In the genomic region with DNA sequence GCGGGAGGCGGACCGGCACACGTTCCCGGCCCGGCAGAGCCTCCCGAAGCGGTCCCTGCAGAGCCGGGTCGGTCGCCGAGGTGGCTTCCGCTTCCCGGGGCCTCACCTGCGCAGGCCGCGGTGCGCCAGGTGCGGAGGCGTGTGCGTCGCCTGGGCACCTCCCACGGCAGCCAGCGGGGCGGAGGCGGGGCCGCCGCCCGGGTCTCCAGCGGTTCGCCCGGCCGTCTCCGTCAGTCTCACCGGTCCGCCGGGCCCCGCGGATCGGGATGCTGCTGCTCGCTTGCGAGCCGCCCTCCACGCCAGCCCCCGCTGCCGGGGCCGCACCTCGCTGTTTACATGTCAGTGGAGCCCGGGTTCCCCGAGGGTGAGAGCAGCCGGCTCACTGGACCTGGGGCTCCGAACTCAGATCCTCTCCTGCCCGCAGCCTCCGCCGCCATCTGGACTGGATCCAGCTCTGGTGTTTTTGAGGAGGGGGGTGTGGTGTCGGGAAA, we compare ENCODE assay signal across 8 mouse cellular contexts. TPM values are rescaled to one million over a fixed set of nuclear protein-coding genes. Genes with fewer than 3 reads are reported as not detected.
DNase-seq lines count a peak whose midpoint lies in the region; ATAC-seq lines count a peak whose summit lies in the region.

No protein-coding gene starts in this region.

- WGBS in limb, embryonic 12.5 days = 1% methylated on average over 45 of the region's 56 CpGs
- under 1% methylated on average over 48 of the region's 56 CpGs for WGBS in midbrain, embryonic 13.5 days
- WGBS in stomach, embryonic 16.5 days = under 1% methylated on average over 54 of the region's 56 CpGs

- DNase-seq in right cerebral cortex, adult 2 months (ENCODE audit: low spot score in 2 of 2) = peak; percentile 36 to 45
- DNase-seq in right cerebral cortex, adult 18-20 months = no peak
- DNase-seq in cerebellum, postnatal 14 days = peak; percentile 76 to 83
- peak; percentile 32 for DNase-seq in gastrocnemius, adult 18-20 months (ENCODE audit: low spot score)

- H3K4me1 ChIP-seq in limb, embryonic 12.5 days (replicated peaks) = peaks cover 54% of the 10 kb centered on the region
- peaks cover 61% of the 10 kb centered on the region for H3K4me1 ChIP-seq in midbrain, embryonic 13.5 days (replicated peaks)
- H3K4me1 ChIP-seq in stomach, embryonic 16.5 days (ENCODE audit: control insufficient read depth, insufficient read depth, low read length) = peaks cover 45% of the 10 kb centered on the region

- no peaks in the 10 kb centered on the region for H3K36me3 ChIP-seq in limb, embryonic 12.5 days
- H3K36me3 ChIP-seq in midbrain, embryonic 13.5 days = no peaks in the 10 kb centered on the region
- no peaks in the 10 kb centered on the region for H3K36me3 ChIP-seq in stomach, embryonic 16.5 days (ENCODE audit: control insufficient read depth, insufficient read depth, low read length)

- H3K9me3 ChIP-seq in limb, embryonic 12.5 days = no peaks in the 10 kb centered on the region
- no peaks in the 10 kb centered on the region for H3K9me3 ChIP-seq in midbrain, embryonic 13.5 days
- no peaks in the 10 kb centered on the region for H3K9me3 ChIP-seq in stomach, embryonic 16.5 days (replicated peaks; ENCODE audit: control insufficient read depth, low read length)

- peak overlapping the region; percentile 93 for H3K9ac ChIP-seq in limb, embryonic 12.5 days (replicated peaks)
- H3K9ac ChIP-seq in midbrain, embryonic 13.5 days (replicated peaks) = peak overlapping the region; percentile 98
- H3K9ac ChIP-seq in stomach, embryonic 16.5 days (ENCODE audit: low read length) = peak overlapping the region; percentile 91

- no peaks in the 10 kb centered on the region for H3K27me3 ChIP-seq in limb, embryonic 12.5 days
- no peaks in the 10 kb centered on the region for H3K27me3 ChIP-seq in midbrain, embryonic 13.5 days
- no peaks in the 10 kb centered on the region for H3K27me3 ChIP-seq in stomach, embryonic 16.5 days (ENCODE audit: control insufficient read depth, insufficient read depth, low read length)

- peak overlapping the region; percentile 98 for H3K27ac ChIP-seq in limb, embryonic 12.5 days
- H3K27ac ChIP-seq in midbrain, embryonic 13.5 days = peak overlapping the region; percentile 93
- H3K27ac ChIP-seq in stomach, embryonic 16.5 days (ENCODE audit: low read length) = peak overlapping the region; percentile 97

- H3K4me2 ChIP-seq in limb, embryonic 12.5 days = peak overlapping the region; percentile 88
- peak overlapping the region; percentile 71 for H3K4me2 ChIP-seq in midbrain, embryonic 13.5 days (replicated peaks)
- H3K4me2 ChIP-seq in stomach, embryonic 16.5 days (ENCODE audit: low read depth, low read length) = peak overlapping the region; percentile 89

- peak overlapping the region; percentile 91 for H3K4me3 ChIP-seq in limb, embryonic 12.5 days (replicated peaks)
- H3K4me3 ChIP-seq in midbrain, embryonic 13.5 days (replicated peaks) = peak overlapping the region; percentile 94
- peak overlapping the region; percentile 75 for H3K4me3 ChIP-seq in stomach, embryonic 16.5 days (replicated peaks; ENCODE audit: low read length)

- peak; percentile 69 for ATAC-seq in inflammation-experienced regulatory T-cells, adult 6 months
- no peak; the same call in 1 of the 2 replicates for ATAC-seq in limb, embryonic 12.5 days (ENCODE audit: insufficient number of reproducible peaks, insufficient read depth, low FRiP score, low TSS enrichment, low read depth)
- no peak; the same call in 1 of the 2 replicates for ATAC-seq in midbrain, embryonic 13.5 days
- peak; percentile 79 for ATAC-seq in stomach, embryonic 16.5 days (ENCODE audit: insufficient read depth, low FRiP score)

RNA-seq across cellular contexts. Expression of a gene that starts 0.4 kb away (rescaled TPM):
- 1 to 10 TPM; 2.0 to 2.6 TPM for total RNA-seq in gastrocnemius, adult 18-20 months (2021)
- 10 to 100 TPM; 40.7 to 52.4 (median 50.7) TPM for polyA plus RNA-seq in inflammation-experienced regulatory T-cells, adult 6 months (2017; shearing (Covaris generic))
- polyA plus RNA-seq in limb, embryonic 12.5 days (2016; fragmentation: Nextera tagmentation; extraction: Ambion mirVana) = 12.3 and 16.0 TPM in 2 replicates
- 5.6 and 7.3 TPM in 2 replicates for polyA plus RNA-seq in midbrain, embryonic 13.5 days (2015; fragmentation: Nextera tagmentation; extraction: Ambion mirVana)
- 11.4 and 12.8 TPM in 2 replicates for polyA plus RNA-seq in stomach, embryonic 16.5 days (2015; fragmentation: Nextera tagmentation; extraction: Ambion mirVana)

RNA-seq across cellular contexts. Expression of a gene that starts 35.1 kb away (rescaled TPM):
- 10 to 100 TPM; 11.7 to 12.6 TPM for total RNA-seq in gastrocnemius, adult 18-20 months (2021)
- 100 to 1,000 TPM; 126 to 160 (median 144) TPM for polyA plus RNA-seq in inflammation-experienced regulatory T-cells, adult 6 months (2017; shearing (Covaris generic))
- polyA plus RNA-seq in limb, embryonic 12.5 days (2016; fragmentation: Nextera tagmentation; extraction: Ambion mirVana) = 99.3 and 99.7 TPM in 2 replicates
- 133 and 147 TPM in 2 replicates for polyA plus RNA-seq in midbrain, embryonic 13.5 days (2015; fragmentation: Nextera tagmentation; extraction: Ambion mirVana)
- polyA plus RNA-seq in stomach, embryonic 16.5 days (2015; fragmentation: Nextera tagmentation; extraction: Ambion mirVana) = 104 and 106 TPM in 2 replicates

RNA-seq across cellular contexts. Expression of a gene that starts 39.1 kb away (rescaled TPM):
- total RNA-seq in gastrocnemius, adult 18-20 months (2021) = not detected
- not detected for polyA plus RNA-seq in inflammation-experienced regulatory T-cells, adult 6 months (2017; shearing (Covaris generic))
- 3.9 and 5.4 TPM in 2 replicates for polyA plus RNA-seq in limb, embryonic 12.5 days (2016; fragmentation: Nextera tagmentation; extraction: Ambion mirVana)
- 4.8 TPM in 2 replicates for polyA plus RNA-seq in midbrain, embryonic 13.5 days (2015; fragmentation: Nextera tagmentation; extraction: Ambion mirVana)
- polyA plus RNA-seq in stomach, embryonic 16.5 days (2015; fragmentation: Nextera tagmentation; extraction: Ambion mirVana) = 0.56 and 0.67 TPM in 2 replicates

RNA-seq across cellular contexts. Expression of a gene that starts 39.9 kb away (rescaled TPM):
- not detected for total RNA-seq in gastrocnemius, adult 18-20 months (2021)
- under 1 TPM in 1 of 3 experiments, not detected in 2; 0.31 TPM for polyA plus RNA-seq in inflammation-experienced regulatory T-cells, adult 6 months (2017; shearing (Covaris generic))
- 0.55 TPM in 1 of 2 replicates, not detected in the other for polyA plus RNA-seq in limb, embryonic 12.5 days (2016; fragmentation: Nextera tagmentation; extraction: Ambion mirVana)
- 0.34 and 0.55 TPM in 2 replicates for polyA plus RNA-seq in midbrain, embryonic 13.5 days (2015; fragmentation: Nextera tagmentation; extraction: Ambion mirVana)
- polyA plus RNA-seq in stomach, embryonic 16.5 days (2015; fragmentation: Nextera tagmentation; extraction: Ambion mirVana) = 0.10 and 0.15 TPM in 2 replicates

RNA-seq across cellular contexts. Expression of a gene that starts 51.3 kb away (rescaled TPM):
- 10 to 100 TPM; 13.5 to 19.8 TPM for total RNA-seq in gastrocnemius, adult 18-20 months (2021)
- 10 to 100 TPM; 31.5 to 42.6 (median 33.5) TPM for polyA plus RNA-seq in inflammation-experienced regulatory T-cells, adult 6 months (2017; shearing (Covaris generic))
- 29.8 and 29.9 TPM in 2 replicates for polyA plus RNA-seq in limb, embryonic 12.5 days (2016; fragmentation: Nextera tagmentation; extraction: Ambion mirVana)
- polyA plus RNA-seq in midbrain, embryonic 13.5 days (2015; fragmentation: Nextera tagmentation; extraction: Ambion mirVana) = 15.2 and 16.3 TPM in 2 replicates
- 19.8 and 22.9 TPM in 2 replicates for polyA plus RNA-seq in stomach, embryonic 16.5 days (2015; fragmentation: Nextera tagmentation; extraction: Ambion mirVana)

Comparison
In these comparisons a context has a peak if more than half of its experiments do, and no peak if none do; other contexts are left out.
1. ATAC-seq: peak in inflammation-experienced regulatory T-cells, adult 6 months (single experiment) and stomach, embryonic 16.5 days (single experiment); none in limb, embryonic 12.5 days (single experiment) and midbrain, embryonic 13.5 days (single experiment).
2. Peak in every context shown above with its lines, with median percentiles within 50 percentile points of each other: H3K27ac ChIP-seq, H3K4me2 ChIP-seq, H3K4me3 ChIP-seq and H3K9ac ChIP-seq.